Comparison of ENCODE assay signal across 13 mouse cellular contexts in the genomic region with DNA sequence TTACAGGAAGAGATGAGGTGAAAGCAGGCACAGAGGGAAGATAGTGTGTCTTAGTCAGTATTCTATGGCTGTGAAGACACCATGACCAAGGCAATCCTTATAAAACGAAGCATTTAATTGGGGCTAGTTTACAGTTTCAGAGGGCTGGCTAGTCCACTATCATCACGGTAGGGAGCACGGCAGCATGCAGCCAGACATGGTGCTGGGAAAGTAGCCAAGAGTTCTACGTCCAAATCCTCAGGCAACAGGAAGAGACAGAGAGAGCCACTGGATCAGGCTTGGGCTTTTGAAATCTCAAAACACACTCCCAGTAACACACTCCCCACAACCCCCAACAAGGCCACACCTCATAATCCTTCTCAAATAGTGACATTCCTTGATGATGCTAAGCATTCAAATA.
"Had no signal": no experiment of that assay in that cellular context is flagged by ENCODE, and none has a peak within 500 bp of the region (broad histone marks: within the 10 kb centered on the region; RNA-seq: fewer than 3 reads in every experiment).

No protein-coding gene starts in this region.

- H3K27me3 ChIP-seq: limb, embryonic 13.5 days; neural tube, embryonic 15.5 days had no signal

- H3K27ac ChIP-seq: limb, embryonic 13.5 days; liver, embryonic 14.5 days; midbrain, embryonic 10.5 days; neural tube, embryonic 15.5 days; stomach, postnatal 0 days had no signal

- DNase-seq: left cerebral cortex, postnatal 4 days; lung, adult 18-20 months; lung, postnatal 4 days; midbrain, embryonic 14.5 days; thymus, postnatal 4 days had no signal

- H3K9ac ChIP-seq: limb, embryonic 13.5 days; liver, embryonic 14.5 days; neural tube, embryonic 15.5 days had no signal

- H3K36me3 ChIP-seq: limb, embryonic 13.5 days; midbrain, embryonic 10.5 days; neural tube, embryonic 15.5 days had no signal

- H3K4me1 ChIP-seq: limb, embryonic 13.5 days; midbrain, embryonic 10.5 days; neural tube, embryonic 15.5 days had no signal

- H3K4me2 ChIP-seq: limb, embryonic 13.5 days; neural tube, embryonic 15.5 days had no signal

- H3K4me3 ChIP-seq: limb, embryonic 13.5 days; midbrain, embryonic 10.5 days; myocyte; neural tube, embryonic 15.5 days had no signal

- ATAC-seq: intestine, embryonic 16.5 days; lung, postnatal 0 days had no signal

- H3K9me3 ChIP-seq: limb, embryonic 13.5 days; midbrain, embryonic 10.5 days; neural tube, embryonic 15.5 days had no signal
